Mouse (Mus musculus) monocyte, adult 5-6 weeks (primary cell): Measurements from ENCODE around the gene Lmntd1. TPM values are rescaled to one million over a fixed set of nuclear protein-coding genes. Genes with fewer than 3 reads are reported as not detected.
"Not testable (repeated sequence)": the region's sequence is repeated elsewhere in the genome, so short reads cannot be mapped to it uniquely, and the experiment has no call there.

Experiments
- ATAC-seq: fragments of 153-309, 156-312 bp; replicated peaks from 2 replicates; pipeline ENCODE4 v1.8.0; 2017; ENCODE audit warnings: mild to moderate bottlenecking; ENCODE audit not compliant: low TSS enrichment, insufficient number of reproducible peaks, severe bottlenecking, poor library complexity, low FRiP score
- total RNA-seq: library from RNA; stranded (forward); fragments of 200-1000, 200-491, 200-594 nt; gene quantifications from 3 replicates; pipeline ENCODE4 v1.2.3, GENCODE M21; 2017

The Lmntd1 gene
- total RNA-seq, 1 experiment from 2014 or later, result not detected

GRCm38 (mm10) chr6:145339956-145340656, 274.0 kb downstream of the Lmntd1 start:
- ATAC-seq, result peak; percentile 48

GRCm38 (mm10) chr6:145338571-145339294, 275.4 kb downstream of the Lmntd1 start:
- no peak for ATAC-seq

GRCm38 (mm10) chr6:145337521-145337920, 276.6 kb downstream of the Lmntd1 start:
- not testable (repeated sequence) for ATAC-seq

- ATAC-seq, result no peak
These were observed 278.0 kb downstream of the Lmntd1 start for GRCm38 (mm10) chr6:145335876-145336768.

- no peak for ATAC-seq
These were observed 279.9 kb downstream of the Lmntd1 start for GRCm38 (mm10) chr6:145334211-145334610.

GRCm38 (mm10) chr6:145326141-145326806, 287.8 kb downstream of the Lmntd1 start:
- ATAC-seq, result peak; percentile 34; the same call in 1 of the 2 replicates

GRCm38 (mm10) chr6:145325095-145325494, 289.0 kb downstream of the Lmntd1 start:
- no peak for ATAC-seq

- ATAC-seq, result no peak
These were observed 289.6 kb downstream of the Lmntd1 start for GRCm38 (mm10) chr6:145324470-145324869.

- no peak for ATAC-seq
These were observed 291.9 kb downstream of the Lmntd1 start for GRCm38 (mm10) chr6:145322246-145322645.

GRCm38 (mm10) chr6:145320156-145320555, 294.0 kb downstream of the Lmntd1 start:
- no peak for ATAC-seq

Other genes starting within 250 kb of the Lmntd1 start
- 1.1 TPM in 1 of 3 replicates, not detected in the others for gene Tuba3b, start 1.4 kb upstream of the Lmntd1 start, total RNA-seq
- gene Rassf8, start 132.4 kb upstream of the Lmntd1 start, total RNA-seq, result 2.3 to 12.3 TPM (median 8.3 TPM) in 3 replicates